19 mouse cellular contexts compared by ENCODE assay signal in genomic region chr5:90431053-90431452, GRCm38 (mm10). TPM values are rescaled to one million over a fixed set of nuclear protein-coding genes. Genes with fewer than 3 reads are reported as not detected.
"Had no signal": no experiment of that assay in that cellular context is flagged by ENCODE, and none has a peak within 500 bp of the region (broad histone marks: within the 10 kb centered on the region; RNA-seq: fewer than 3 reads in every experiment).

No protein-coding gene starts in this region.

- H3K9ac ChIP-seq: intestine, embryonic 15.5 days; limb, embryonic 15.5 days; lung, embryonic 15.5 days; midbrain, embryonic 12.5 days; neural tube, embryonic 13.5 days had no signal

- H3K9me3 ChIP-seq: intestine, embryonic 15.5 days; limb, embryonic 15.5 days; lung, embryonic 15.5 days; midbrain, embryonic 12.5 days; neural tube, embryonic 13.5 days had no signal

- ATAC-seq: intestine, embryonic 15.5 days; midbrain, embryonic 16.5 days had no signal

- DNase-seq: kidney, adult 9 months; kidney, postnatal 36 days; layer of hippocampus, adult 9-11 months; layer of hippocampus, postnatal 36 days; lung, postnatal 14 days; retina, postnatal 1 day; thymus, adult 2 months; thymus, postnatal 36 days had no signal

- H3K4me1 ChIP-seq: intestine, embryonic 15.5 days; limb, embryonic 15.5 days; lung, embryonic 15.5 days; midbrain, embryonic 12.5 days; neural tube, embryonic 13.5 days had no signal

- H3K27ac ChIP-seq: intestine, embryonic 15.5 days; kidney, postnatal 0 days; limb, embryonic 15.5 days; lung, embryonic 15.5 days; midbrain, embryonic 12.5 days; neural tube, embryonic 13.5 days had no signal

- H3K4me2 ChIP-seq: intestine, embryonic 15.5 days; limb, embryonic 15.5 days; lung, embryonic 15.5 days; midbrain, embryonic 12.5 days; neural tube, embryonic 13.5 days had no signal

- H3K4me3 ChIP-seq: intestine, embryonic 15.5 days; limb, embryonic 15.5 days; lung, embryonic 15.5 days; midbrain, embryonic 12.5 days; neural tube, embryonic 13.5 days had no signal

- H3K27me3 ChIP-seq: intestine, embryonic 15.5 days; limb, embryonic 15.5 days; lung, embryonic 15.5 days; midbrain, embryonic 12.5 days; neural tube, embryonic 13.5 days had no signal

- H3K36me3 ChIP-seq: intestine, embryonic 15.5 days; limb, embryonic 15.5 days; lung, embryonic 15.5 days; midbrain, embryonic 12.5 days; neural tube, embryonic 13.5 days had no signal

RNA-seq across cellular contexts. Expression of gene Alb, which starts 29.6 kb away (rescaled TPM):
- total RNA-seq: layer of hippocampus, adult 18-20 months; layer of hippocampus, postnatal 36 days; left cerebral cortex, postnatal 25 days; megakaryocyte-erythroid progenitor cell, adult 5-6 weeks had no signal
- polyA plus RNA-seq: midbrain, embryonic 12.5 days; midbrain, embryonic 16.5 days; small intestine, adult 2 months had no signal

RNA-seq across cellular contexts. Expression of gene Afp, which starts 59.5 kb away (rescaled TPM):
- total RNA-seq: layer of hippocampus, adult 18-20 months; layer of hippocampus, postnatal 36 days; left cerebral cortex, postnatal 25 days; megakaryocyte-erythroid progenitor cell, adult 5-6 weeks had no signal
